Mouse (Mus musculus): ENCODE measurements around the gene Zfp36. TPM values are rescaled to one million over a fixed set of nuclear protein-coding genes. Genes with fewer than 3 reads are reported as not detected.

The Zfp36 gene
- polyA plus RNA-seq, 1 experiment from 2014 or later: 18.5 TPM

GRCm38 (mm10) chr7:28354113-28354581 is 25.9 kb downstream of the Zfp36 start:
- 88% methylated on average over 3 of the region's 3 CpGs for WGBS
- Histone ChIP-seq H3K27ac (ENCODE audit: low read length) (no peak overlapping the region), H3K36me3 (ENCODE audit: control insufficient read depth, insufficient read depth) (peaks cover 29% of the 10 kb centered on the region), H3K4me2 (ENCODE audit: low read depth, low read length) (no peak overlapping the region), H3K27me3 (ENCODE audit: control insufficient read depth, insufficient read depth, low read length) (no peaks in the 10 kb centered on the region), H3K4me1 (ENCODE audit: control insufficient read depth, insufficient read depth, low read length) (peaks cover 36% of the 10 kb centered on the region), H3K9me3 (replicated peaks; ENCODE audit: control insufficient read depth, low read length) (no peaks in the 10 kb centered on the region), H3K4me3 (ENCODE audit: low read length) (no peak overlapping the region), H3K9ac (ENCODE audit: low read length) (no peak overlapping the region)
- ATAC-seq (replicated peaks; ENCODE audit: extremely low read depth, insufficient read depth, low FRiP score): no peak

- Histone ChIP-seq H3K36me3 (ENCODE audit: control insufficient read depth, insufficient read depth) (peaks cover 29% of the 10 kb centered on the region), H3K9me3 (replicated peaks; ENCODE audit: control insufficient read depth, low read length) (no peaks in the 10 kb centered on the region), H3K4me3 (ENCODE audit: low read length) (no peak overlapping the region), H3K9ac (ENCODE audit: low read length) (no peak overlapping the region), H3K4me1 (ENCODE audit: control insufficient read depth, insufficient read depth, low read length) (peaks cover 32% of the 10 kb centered on the region), H3K27me3 (ENCODE audit: control insufficient read depth, insufficient read depth, low read length) (no peaks in the 10 kb centered on the region), H3K27ac (ENCODE audit: low read length) (no peak overlapping the region), H3K4me2 (ENCODE audit: low read depth, low read length) (no peak overlapping the region)
- ATAC-seq (replicated peaks; ENCODE audit: extremely low read depth, insufficient read depth, low FRiP score): no peak
- 94% methylated on average over 2 of the region's 2 CpGs for WGBS
Observed at GRCm38 (mm10) chr7:28353267-28353666, 26.8 kb downstream of the Zfp36 start.

GRCm38 (mm10) chr7:28351676-28352191 is 28.3 kb downstream of the Zfp36 start:
- 27% methylated on average over 4 of the region's 4 CpGs for WGBS
- H3K4me2 ChIP-seq (ENCODE audit: low read depth, low read length): peak overlapping the region; percentile 93
- peak overlapping the region; percentile 91 for H3K4me3 ChIP-seq (ENCODE audit: low read length)
- no peaks in the 10 kb centered on the region for H3K27me3 ChIP-seq (ENCODE audit: control insufficient read depth, insufficient read depth, low read length)
- H3K4me1 ChIP-seq (ENCODE audit: control insufficient read depth, insufficient read depth, low read length): peaks cover 17% of the 10 kb centered on the region
- peak overlapping the region; percentile 1; the same call in 1 of the 2 replicates for H3K27ac ChIP-seq (ENCODE audit: low read length)
- H3K36me3 ChIP-seq (ENCODE audit: control insufficient read depth, insufficient read depth): peaks cover 29% of the 10 kb centered on the region
- H3K9me3 ChIP-seq (replicated peaks; ENCODE audit: control insufficient read depth, low read length): no peaks in the 10 kb centered on the region
- ATAC-seq (replicated peaks; ENCODE audit: extremely low read depth, insufficient read depth, low FRiP score): no peak
- H3K9ac ChIP-seq (ENCODE audit: low read length): peak overlapping the region; percentile 97

- Histone ChIP-seq H3K9ac (ENCODE audit: low read length) (peak within 1 kb of the TSS; percentile 97), H3K36me3 (ENCODE audit: control insufficient read depth, insufficient read depth) (peaks cover 29% of the 10 kb centered on the region), H3K4me1 (ENCODE audit: control insufficient read depth, insufficient read depth, low read length) (peaks cover 15% of the 10 kb centered on the region), H3K4me3 (ENCODE audit: low read length) (peak within 1 kb of the TSS; percentile 91), H3K27me3 (ENCODE audit: control insufficient read depth, insufficient read depth, low read length) (no peaks in the 10 kb centered on the region), H3K27ac (ENCODE audit: low read length) (peak within 1 kb of the TSS; percentile 93), H3K4me2 (ENCODE audit: low read depth, low read length) (peak within 1 kb of the TSS; percentile 93), H3K9me3 (replicated peaks; ENCODE audit: control insufficient read depth, low read length) (no peaks in the 10 kb centered on the region)
- peak; percentile 94 for ATAC-seq (replicated peaks; ENCODE audit: extremely low read depth, insufficient read depth, low FRiP score)
- WGBS: under 1% methylated on average over 49 of the region's 50 CpGs
Observed at GRCm38 (mm10) chr7:28350155-28350883, 29.7 kb downstream of the Zfp36 start, which contains the start of gene Rps16. Gene Rps16, plus strand, starts transcription at chr7:28350652.

- no peaks in the 10 kb centered on the region for H3K9me3 ChIP-seq (replicated peaks; ENCODE audit: control insufficient read depth, low read length)
- no peak overlapping the region for H3K4me2 ChIP-seq (ENCODE audit: low read depth, low read length)
- no peak overlapping the region for H3K9ac ChIP-seq (ENCODE audit: low read length)
- H3K27ac ChIP-seq (ENCODE audit: low read length): no peak overlapping the region
- WGBS: 81% methylated on average over 7 of the region's 7 CpGs
- no peak for ATAC-seq (replicated peaks; ENCODE audit: extremely low read depth, insufficient read depth, low FRiP score)
- H3K4me3 ChIP-seq (ENCODE audit: low read length): no peak overlapping the region
- peaks cover 15% of the 10 kb centered on the region for H3K4me1 ChIP-seq (ENCODE audit: control insufficient read depth, insufficient read depth, low read length)
- H3K27me3 ChIP-seq (ENCODE audit: control insufficient read depth, insufficient read depth, low read length): no peaks in the 10 kb centered on the region
- H3K36me3 ChIP-seq (ENCODE audit: control insufficient read depth, insufficient read depth): peaks cover 18% of the 10 kb centered on the region
Observed at GRCm38 (mm10) chr7:28348601-28349000, 31.5 kb downstream of the Zfp36 start.

GRCm38 (mm10) chr7:28347746-28348145 is 32.3 kb downstream of the Zfp36 start:
- H3K4me3 ChIP-seq (ENCODE audit: low read length): no peak overlapping the region
- peaks cover 15% of the 10 kb centered on the region for H3K4me1 ChIP-seq (ENCODE audit: control insufficient read depth, insufficient read depth, low read length)
- H3K36me3 ChIP-seq (ENCODE audit: control insufficient read depth, insufficient read depth): peaks cover 9% of the 10 kb centered on the region; the same call in 1 of the 2 replicates
- 47% methylated on average over 3 of the region's 3 CpGs for WGBS
- no peak overlapping the region for H3K4me2 ChIP-seq (ENCODE audit: low read depth, low read length)
- H3K9ac ChIP-seq (ENCODE audit: low read length): no peak overlapping the region
- H3K27ac ChIP-seq (ENCODE audit: low read length): no peak overlapping the region; the same call in 1 of the 2 replicates
- ATAC-seq (replicated peaks; ENCODE audit: extremely low read depth, insufficient read depth, low FRiP score): no peak
- no peaks in the 10 kb centered on the region for H3K9me3 ChIP-seq (replicated peaks; ENCODE audit: control insufficient read depth, low read length)
- H3K27me3 ChIP-seq (ENCODE audit: control insufficient read depth, insufficient read depth, low read length): no peaks in the 10 kb centered on the region

GRCm38 (mm10) chr7:28344637-28345036 is 35.4 kb downstream of the Zfp36 start:
- no peaks in the 10 kb centered on the region for H3K36me3 ChIP-seq (ENCODE audit: control insufficient read depth, insufficient read depth)
- no peak for ATAC-seq (replicated peaks; ENCODE audit: extremely low read depth, insufficient read depth, low FRiP score)
- no peak overlapping the region for H3K9ac ChIP-seq (ENCODE audit: low read length)
- H3K27me3 ChIP-seq (ENCODE audit: control insufficient read depth, insufficient read depth, low read length): no peaks in the 10 kb centered on the region
- no peak overlapping the region for H3K4me3 ChIP-seq (ENCODE audit: low read length)
- H3K4me1 ChIP-seq (ENCODE audit: control insufficient read depth, insufficient read depth, low read length): peaks cover 1% of the 10 kb centered on the region
- H3K4me2 ChIP-seq (ENCODE audit: low read depth, low read length): no peak overlapping the region
- 3% methylated on average over 4 of the region's 4 CpGs for WGBS
- no peak overlapping the region for H3K27ac ChIP-seq (ENCODE audit: low read length)
- H3K9me3 ChIP-seq (replicated peaks; ENCODE audit: control insufficient read depth, low read length): no peaks in the 10 kb centered on the region

GRCm38 (mm10) chr7:28341381-28341780 is 38.7 kb downstream of the Zfp36 start:
- ATAC-seq (replicated peaks; ENCODE audit: extremely low read depth, insufficient read depth, low FRiP score): no peak
- Histone ChIP-seq H3K9ac (ENCODE audit: low read length) (no peak overlapping the region), H3K9me3 (replicated peaks; ENCODE audit: control insufficient read depth, low read length) (no peaks in the 10 kb centered on the region), H3K4me3 (ENCODE audit: low read length) (no peak overlapping the region), H3K27ac (ENCODE audit: low read length) (no peak overlapping the region), H3K27me3 (ENCODE audit: control insufficient read depth, insufficient read depth, low read length) (no peaks in the 10 kb centered on the region), H3K36me3 (ENCODE audit: control insufficient read depth, insufficient read depth) (no peaks in the 10 kb centered on the region), H3K4me2 (ENCODE audit: low read depth, low read length) (no peak overlapping the region), H3K4me1 (ENCODE audit: control insufficient read depth, insufficient read depth, low read length) (peaks cover 11% of the 10 kb centered on the region)
- 38% methylated on average over 7 of the region's 7 CpGs for WGBS

- Histone ChIP-seq H3K9ac (ENCODE audit: low read length) (peak overlapping the region; percentile 74), H3K36me3 (ENCODE audit: control insufficient read depth, insufficient read depth) (no peaks in the 10 kb centered on the region), H3K27me3 (ENCODE audit: control insufficient read depth, insufficient read depth, low read length) (no peaks in the 10 kb centered on the region), H3K9me3 (replicated peaks; ENCODE audit: control insufficient read depth, low read length) (no peaks in the 10 kb centered on the region), H3K4me2 (ENCODE audit: low read depth, low read length) (peak overlapping the region; percentile 76), H3K4me3 (ENCODE audit: low read length) (peak overlapping the region; percentile 90), H3K27ac (ENCODE audit: low read length) (peak overlapping the region; percentile 95), H3K4me1 (ENCODE audit: control insufficient read depth, insufficient read depth, low read length) (peaks cover 14% of the 10 kb centered on the region)
- no peak for ATAC-seq (replicated peaks; ENCODE audit: extremely low read depth, insufficient read depth, low FRiP score)
- WGBS: 71% methylated on average over 19 of the region's 19 CpGs
Observed at GRCm38 (mm10) chr7:28339213-28339917, 40.7 kb downstream of the Zfp36 start.
